Mouse (Mus musculus) olfactory bulb, adult 2 months (tissue): ENCODE measurements around the gene Limd1. TPM values are rescaled to one million over a fixed set of nuclear protein-coding genes. Genes with fewer than 3 reads are reported as not detected.

Experiments used
- H3K27ac ChIP-seq: fragments of 200-500 bp; 2 replicates; pipeline ENCODE4 v1.5.1; 2012; ENCODE audit warnings: low read depth, low read length; ENCODE audit not compliant: insufficient read depth
- H3K4me1 ChIP-seq: fragments of 200-500 bp; 2 replicates; pipeline ENCODE4 v1.6.1; 2012; ENCODE audit warnings: low read length; ENCODE audit not compliant: control insufficient read depth, insufficient read depth
- H3K4me3 ChIP-seq: fragments of 200-500 bp; 2 replicates; pipeline ENCODE4 v1.5.1; 2012; ENCODE audit warnings: mild to moderate bottlenecking, low read depth, low read length, moderate library complexity; ENCODE audit not compliant: insufficient read depth
- CTCF ChIP-seq: fragments of 200-500 bp; IDR thresholded peaks from 2 replicates; pipeline ENCODE4 v1.5.1; 2012; ENCODE audit warnings: low read depth, mild to moderate bottlenecking, low read length, moderate library complexity; ENCODE audit not compliant: insufficient read depth
- POLR2A ChIP-seq: fragments of 200-500 bp; IDR thresholded peaks from 2 replicates; pipeline ENCODE4 v1.6.1; 2012; ENCODE audit warnings: mild to moderate bottlenecking, low read depth, low read length, moderate library complexity; ENCODE audit not compliant: insufficient read depth
- WGBS: fragments of 180-500 bp; shearing (Covaris S2); methylation state at CpG from one replicate; pipeline ENCODE4 v1.1.7; 2018; 5-methylcytosine and 5-hydroxymethylcytosine counted together
- polyA plus RNA-seq: library from polyadenylated mRNA; stranded (reverse); fragments of >200 nt; gene quantifications from 2 replicates; pipeline ENCODE4 v1.2.4, GENCODE M21; 2012; ENCODE audit warnings: low replicate concordance; ENCODE audit not compliant: missing spikeins, insufficient read depth, insufficient read length

The Limd1 gene
- polyA plus RNA-seq, 1 experiment = not detected

GRCm38 (mm10) chr9:123507380-123507779 lies 28.9 kb downstream of the Limd1 start:
- no peak overlapping the region for H3K4me3 ChIP-seq
- H3K4me1 ChIP-seq = peaks cover 4% of the 10 kb centered on the region
- H3K27ac ChIP-seq = no peak overlapping the region
- TF ChIP-seq POLR2A (no peak), CTCF (no peak)
- 83% methylated on average over 2 of the region's 2 CpGs for WGBS

- 89% methylated on average over 2 of the region's 2 CpGs for WGBS
- H3K4me3 ChIP-seq = no peak overlapping the region
- no peaks in the 10 kb centered on the region for H3K4me1 ChIP-seq
- H3K27ac ChIP-seq = no peak overlapping the region
- no peak for TF ChIP-seq CTCF
These were observed 30.5 kb downstream of the Limd1 start for GRCm38 (mm10) chr9:123508986-123509385.

- WGBS = 67% methylated on average over 8 of the region's 8 CpGs
- H3K4me3 ChIP-seq = no peak overlapping the region
- H3K4me1 ChIP-seq = no peaks in the 10 kb centered on the region
- peak overlapping the region; percentile 41; the same call in 1 of the 2 replicates for H3K27ac ChIP-seq
- TF ChIP-seq POLR2A = no peak
- TF ChIP-seq CTCF = no peak
These were observed 31.4 kb downstream of the Limd1 start for GRCm38 (mm10) chr9:123509638-123510604.

- 93% methylated on average over 5 of the region's 5 CpGs for whole genome bisulfite sequencing
- H3K27ac ChIP-seq = no peak overlapping the region
- TF ChIP-seq POLR2A = no peak
- no peak for TF ChIP-seq CTCF
- H3K4me1 ChIP-seq = no peaks in the 10 kb centered on the region
- no peak overlapping the region for H3K4me3 ChIP-seq
These were observed 32.4 kb downstream of the Limd1 start for GRCm38 (mm10) chr9:123510926-123511325.

- no peak overlapping the region for H3K4me3 ChIP-seq
- no peaks in the 10 kb centered on the region for H3K4me1 ChIP-seq
- TF ChIP-seq CTCF (no peak), POLR2A (no peak)
- 72% methylated on average over 2 of the region's 2 CpGs for WGBS
- no peak overlapping the region for H3K27ac ChIP-seq
These were observed 34.0 kb downstream of the Limd1 start for GRCm38 (mm10) chr9:123512482-123512881.

- H3K27ac ChIP-seq = no peak overlapping the region
- no peaks in the 10 kb centered on the region for H3K4me1 ChIP-seq
- WGBS = 83% methylated on average over 2 of the region's 2 CpGs
- TF ChIP-seq POLR2A (no peak), CTCF (no peak)
- no peak overlapping the region for H3K4me3 ChIP-seq
These were observed 36.6 kb downstream of the Limd1 start for GRCm38 (mm10) chr9:123515087-123515486.

GRCm38 (mm10) chr9:123516641-123517385 lies 38.3 kb downstream of the Limd1 start:
- WGBS = 89% methylated on average over 7 of the region's 7 CpGs
- no peak for TF ChIP-seq POLR2A
- no peaks in the 10 kb centered on the region for H3K4me1 ChIP-seq
- H3K4me3 ChIP-seq = no peak overlapping the region
- no peak overlapping the region for H3K27ac ChIP-seq

- no peaks in the 10 kb centered on the region for H3K4me1 ChIP-seq
- WGBS = 92% methylated on average over 13 of the region's 13 CpGs
- no peak overlapping the region for H3K4me3 ChIP-seq
- TF ChIP-seq CTCF = no peak
- TF ChIP-seq POLR2A = no peak
- no peak overlapping the region for H3K27ac ChIP-seq
These were observed 40.7 kb downstream of the Limd1 start for GRCm38 (mm10) chr9:123518969-123519894.

- Histone ChIP-seq H3K4me1 (no peaks in the 10 kb centered on the region), H3K27ac (no peak overlapping the region), H3K4me3 (no peak overlapping the region)
- 88% methylated on average over 3 of the region's 3 CpGs for WGBS
- TF ChIP-seq POLR2A (no peak), CTCF (no peak)
These were observed 42.2 kb downstream of the Limd1 start for GRCm38 (mm10) chr9:123520735-123521134.
